Mouse (Mus musculus) liver, embryonic 11.5 days (tissue): Measurements from ENCODE around the gene Cep164. TPM values are rescaled to one million over a fixed set of nuclear protein-coding genes. Genes with fewer than 3 reads are reported as not detected.

Source experiments
- ATAC-seq: fragments of 200-750 bp; cut with Nextera tagmentation; replicated peaks from 2 replicates; pipeline ENCODE4 v1.8.0; 2017; ENCODE audit warnings: moderate number of reproducible peaks, mild to moderate bottlenecking, moderate TSS enrichment, moderate library complexity; ENCODE audit not compliant: low FRiP score
- DNase-seq: peaks from one replicate; pipeline ENCODE4 v3.0.0-alpha.2; 2017; ENCODE audit warnings: low spot score
- H3K27ac ChIP-seq: fragments of 300-500 bp; sonication (generic); 2 replicates; pipeline ENCODE4 v1.5.1; 2014; ENCODE audit warnings: mild to moderate bottlenecking, low read depth, low read length, control low read depth
- H3K27me3 ChIP-seq: fragments of 300-500 bp; sonication (generic); replicated peaks from 2 replicates; pipeline ENCODE4 v1.6.1; 2014; ENCODE audit warnings: low read length, mixed read lengths; ENCODE audit not compliant: control insufficient read depth, insufficient read depth
- H3K36me3 ChIP-seq: fragments of 300-500 bp; sonication (generic); 2 replicates; pipeline ENCODE4 v1.6.1; 2014; ENCODE audit warnings: mild to moderate bottlenecking, low read length, moderate library complexity, mixed read lengths; ENCODE audit not compliant: control insufficient read depth, insufficient read depth
- H3K4me1 ChIP-seq: fragments of 300-500 bp; sonication (generic); replicated peaks from 2 replicates; pipeline ENCODE4 v1.6.1; 2014; ENCODE audit warnings: low read length, mixed read lengths; ENCODE audit not compliant: control insufficient read depth, insufficient read depth
- H3K4me2 ChIP-seq: fragments of 300-500 bp; sonication (generic); 2 replicates; pipeline ENCODE4 v1.6.1; 2014; ENCODE audit warnings: mild to moderate bottlenecking, control low read depth, moderate library complexity
- H3K4me3 ChIP-seq: fragments of 300-500 bp; sonication (generic); 2 replicates; pipeline ENCODE4 v1.5.1; 2014; ENCODE audit warnings: low read depth, low read length, control low read depth
- H3K9ac ChIP-seq: fragments of 300-500 bp; sonication (generic); 2 replicates; pipeline ENCODE4 v1.6.1; 2014; ENCODE audit warnings: low read depth, low read length, control low read depth
- H3K9me3 ChIP-seq: fragments of 300-500 bp; sonication (generic); 2 replicates; pipeline ENCODE4 v1.6.1; 2016; ENCODE audit warnings: low read length, inconsistent platforms, mixed read lengths; ENCODE audit not compliant: control insufficient read depth
- WGBS: fragments of 180-500 bp; shearing (Covaris S2); extraction: QIAGEN DNeasy Blood & Tissue Kit; methylation state at CpG from one replicate; pipeline ENCODE4 v1.1.7; 2014; 5-methylcytosine and 5-hydroxymethylcytosine counted together
- polyA plus RNA-seq: library from polyadenylated mRNA; unstranded; fragments of >200 nt; fragmentation: Nextera tagmentation; extraction: Ambion mirVana; gene quantifications from 2 replicates; pipeline ENCODE4 v1.2.1, GENCODE M21; 2014

Cep164 gene
- polyA plus RNA-seq, 1 experiment from 2014 or later: 12.9 TPM

- Histone ChIP-seq H3K27me3 (no peaks in the 10 kb centered on the region; the same call in 1 of the 2 replicates), H3K4me1 (no peaks in the 10 kb centered on the region), H3K4me3 (no peak overlapping the region), H3K4me2 (no peak overlapping the region), H3K27ac (no peak overlapping the region), H3K9ac (no peak overlapping the region), H3K9me3 (no peaks in the 10 kb centered on the region), H3K36me3 (no peaks in the 10 kb centered on the region)
- WGBS: 63% methylated on average over 6 of the region's 6 CpGs
- no peak for ATAC-seq
- DNase-seq: no peak
Observed at GRCm38 (mm10) chr9:45733246-45733645, 95.2 kb downstream of the Cep164 start.

GRCm38 (mm10) chr9:45731851-45732250, 96.6 kb downstream of the Cep164 start:
- Histone ChIP-seq H3K27ac (no peak overlapping the region), H3K4me1 (no peaks in the 10 kb centered on the region), H3K36me3 (no peaks in the 10 kb centered on the region), H3K9me3 (no peaks in the 10 kb centered on the region), H3K4me2 (no peak overlapping the region), H3K9ac (no peak overlapping the region), H3K4me3 (no peak overlapping the region), H3K27me3 (no peaks in the 10 kb centered on the region; the same call in 1 of the 2 replicates)
- ATAC-seq (no peak), DNase-seq (no peak)
- 72% methylated on average over 5 of the region's 5 CpGs for WGBS

DNA sequence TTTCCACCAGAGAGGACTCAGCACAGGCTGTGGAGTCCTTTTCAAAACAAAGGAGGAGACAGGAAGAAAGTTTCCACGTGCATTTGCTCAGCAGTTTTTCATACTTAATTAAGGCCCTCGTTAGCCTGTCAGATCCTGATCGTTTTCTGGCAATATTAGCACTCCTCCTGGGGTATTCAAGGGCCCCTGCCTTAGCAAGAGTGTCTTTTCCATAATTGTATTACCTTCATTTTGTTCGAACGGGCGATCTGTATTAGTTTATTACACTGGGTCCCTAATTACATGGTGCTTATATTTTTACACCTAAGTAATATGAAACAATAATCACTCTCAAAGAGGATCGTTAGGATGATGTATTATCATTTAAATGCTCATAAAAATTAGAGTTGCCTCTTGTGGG, 108.5 kb downstream of the Cep164 start:
- Histone ChIP-seq H3K36me3 (no peaks in the 10 kb centered on the region), H3K4me3 (no peak overlapping the region), H3K4me1 (no peaks in the 10 kb centered on the region), H3K4me2 (no peak overlapping the region), H3K27me3 (no peaks in the 10 kb centered on the region), H3K9me3 (no peaks in the 10 kb centered on the region), H3K27ac (no peak overlapping the region), H3K9ac (no peak overlapping the region)
- 72% methylated on average over 7 of the region's 7 CpGs for WGBS
- ATAC-seq (no peak), DNase-seq (no peak)

Other genes starting within 250 kb of the Cep164 start
- 12.9 and 14.6 TPM in 2 replicates for gene Bace1, start 9.9 kb upstream of the Cep164 start, polyA plus RNA-seq
- gene Pcsk7, start 77.8 kb upstream of the Cep164 start, polyA plus RNA-seq: 12.2 and 13.6 TPM in 2 replicates
- 33.7 and 37.3 TPM in 2 replicates for gene Rnf214, start 78.2 kb upstream of the Cep164 start, polyA plus RNA-seq
- 17.9 and 24.1 TPM in 2 replicates for gene Tagln, start 107.4 kb upstream of the Cep164 start, polyA plus RNA-seq
- gene Sidt2, start 126.6 kb upstream of the Cep164 start, polyA plus RNA-seq: 34.1 and 36.2 TPM in 2 replicates
- 137 and 154 TPM in 2 replicates for gene Pafah1b2, start 184.0 kb upstream of the Cep164 start, polyA plus RNA-seq
- gene Sik3, start 184.1 kb upstream of the Cep164 start, polyA plus RNA-seq: 8.6 and 9.5 TPM in 2 replicates